Mouse (Mus musculus): ENCODE measurements around the gene H1foo.

GRCm38 (mm10) chr6:115963656-115964055, 18.9 kb downstream of the H1foo start:
- no peak for TF ChIP-seq POLR2A (IDR thresholded peaks at IDR 0.05; ENCODE audit: borderline replicate concordance, extremely low read depth, insufficient read depth, insufficient read length, poor library complexity, severe bottlenecking)
- TF ChIP-seq CTCF (IDR thresholded peaks at IDR 0.05; ENCODE audit: borderline replicate concordance, extremely low read depth, insufficient read depth, insufficient read length): no peak
